Mouse (Mus musculus) bone marrow macrophage, adult 2 months (primary cell): ENCODE data around the gene Poldip2.

Experiments used
- CTCF ChIP-seq: IDR thresholded peaks from 2 replicates; pipeline ENCODE4 v1.5.1; 2012; ENCODE audit warnings: low read depth, mild to moderate bottlenecking, low read length, moderate library complexity
- POLR2A ChIP-seq: IDR thresholded peaks from 2 replicates; pipeline ENCODE4 v1.6.1; 2012; ENCODE audit warnings: mild to moderate bottlenecking, low read depth, low read length, borderline replicate concordance

DNA sequence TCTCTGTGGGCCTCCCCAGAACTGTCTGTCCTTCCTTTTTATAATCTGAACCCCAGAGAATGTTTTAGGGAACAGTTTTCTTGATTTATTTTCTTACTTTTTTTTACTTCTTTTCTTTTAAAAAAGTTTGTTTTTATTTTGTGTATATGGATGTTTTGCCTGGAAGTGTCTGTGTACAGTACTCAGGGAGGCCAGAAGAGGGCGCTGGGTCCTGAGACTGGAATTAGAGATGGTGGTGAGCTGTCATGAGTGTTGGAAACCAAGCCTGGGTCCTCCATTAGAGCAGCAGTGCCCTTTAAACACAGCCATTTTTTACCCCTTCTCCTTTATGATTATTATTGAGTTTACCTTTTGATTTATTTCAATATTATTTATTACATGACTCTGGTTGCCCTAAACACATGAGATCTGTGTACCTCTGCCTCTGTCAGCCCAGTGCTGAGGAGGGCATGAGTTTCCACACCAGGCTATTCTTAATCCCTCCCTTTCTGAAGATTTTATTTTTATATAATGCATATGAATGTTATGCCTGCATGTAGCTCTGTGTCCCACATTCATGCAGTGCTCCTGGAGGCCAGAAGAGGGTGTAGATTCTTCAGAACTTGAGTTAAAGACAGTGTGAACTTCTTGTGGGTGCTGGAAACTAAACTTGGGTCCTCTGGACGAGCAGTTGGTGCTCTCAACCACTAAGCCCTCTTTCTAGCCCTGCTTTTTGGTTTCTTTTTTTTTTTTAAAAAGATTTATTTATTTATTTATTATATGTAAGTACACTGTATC, 3.7 kb downstream of the Poldip2 start:
- TF ChIP-seq CTCF (0 out of 2 replicates have a peak, but pooled peaks have one; percentile 27), POLR2A (no peak)
